Mouse (Mus musculus) forebrain, embryonic 12.5 days (tissue): Measurements from ENCODE around the gene Med4. TPM values are rescaled to one million over a fixed set of nuclear protein-coding genes. Genes with fewer than 3 reads are reported as not detected.

Source experiments
- ATAC-seq: fragments of 200-750 bp; cut with Nextera tagmentation; 2 replicates; pipeline ENCODE4 v1.8.0; 2017; ENCODE audit warnings: moderate TSS enrichment; ENCODE audit not compliant: low FRiP score
- H3K27ac ChIP-seq: fragments of 300-500 bp; sonication (generic); 2 replicates; pipeline ENCODE4 v1.5.1; 2016; ENCODE audit warnings: mild to moderate bottlenecking
- H3K27me3 ChIP-seq: fragments of 300-500 bp; sonication (generic); 2 replicates; pipeline ENCODE4 v1.6.1; 2016; ENCODE audit warnings: mild to moderate bottlenecking
- H3K36me3 ChIP-seq: fragments of 300-500 bp; sonication (generic); replicated peaks from 2 replicates; pipeline ENCODE4 v1.6.1; 2016; ENCODE audit warnings: mild to moderate bottlenecking
- H3K4me1 ChIP-seq: fragments of 300-500 bp; sonication (generic); 2 replicates; pipeline ENCODE4 v1.6.1; 2016
- H3K4me2 ChIP-seq: fragments of 300-500 bp; sonication (generic); 2 replicates; pipeline ENCODE4 v1.6.1; 2016; ENCODE audit warnings: mild to moderate bottlenecking, moderate library complexity
- H3K4me3 ChIP-seq: fragments of 300-500 bp; sonication (generic); replicated peaks from 2 replicates; pipeline ENCODE4 v1.5.1; 2016; ENCODE audit warnings: mild to moderate bottlenecking
- H3K9ac ChIP-seq: fragments of 300-500 bp; sonication (generic); 2 replicates; pipeline ENCODE4 v1.6.1; 2016; ENCODE audit warnings: mild to moderate bottlenecking
- H3K9me3 ChIP-seq: fragments of 300-500 bp; sonication (generic); 2 replicates; pipeline ENCODE4 v1.6.1; 2016
- WGBS: fragments of 180-500 bp; shearing (Covaris S2); methylation state at CpG from one replicate; pipeline ENCODE4 v1.1.7; 2016; 5-methylcytosine and 5-hydroxymethylcytosine counted together
- polyA plus RNA-seq: library from polyadenylated mRNA; unstranded; fragments of >200 nt; fragmentation: Nextera tagmentation; extraction: Ambion mirVana; gene quantifications from 2 replicates; pipeline ENCODE4 v1.2.1, GENCODE M21; 2016

The Med4 gene
- polyA plus RNA-seq, 1 experiment from 2014 or later, result 98.8 TPM

DNA sequence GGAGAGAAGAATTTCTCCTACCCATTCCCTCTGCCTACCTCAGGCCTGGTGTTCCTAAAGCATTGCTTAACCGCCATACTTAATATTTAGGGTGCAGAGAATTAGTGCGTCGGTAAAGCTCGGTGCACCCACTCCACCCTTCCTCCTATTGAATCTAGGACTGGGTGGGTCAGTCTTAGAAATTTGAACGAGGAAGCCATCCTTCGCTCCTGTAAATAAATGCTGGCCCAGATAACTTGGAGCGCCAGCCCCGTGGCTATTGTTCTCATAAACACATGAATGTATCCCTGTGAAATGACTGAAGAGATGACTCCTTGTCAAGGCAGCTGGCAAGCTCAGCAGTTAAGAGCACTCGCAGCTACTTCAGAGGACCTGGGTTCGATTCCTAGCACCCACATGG, 32.7 kb upstream of the Med4 start:
- WGBS, result 92% methylated on average over 10 of the region's 10 CpGs
- ATAC-seq, result no peak

DNA sequence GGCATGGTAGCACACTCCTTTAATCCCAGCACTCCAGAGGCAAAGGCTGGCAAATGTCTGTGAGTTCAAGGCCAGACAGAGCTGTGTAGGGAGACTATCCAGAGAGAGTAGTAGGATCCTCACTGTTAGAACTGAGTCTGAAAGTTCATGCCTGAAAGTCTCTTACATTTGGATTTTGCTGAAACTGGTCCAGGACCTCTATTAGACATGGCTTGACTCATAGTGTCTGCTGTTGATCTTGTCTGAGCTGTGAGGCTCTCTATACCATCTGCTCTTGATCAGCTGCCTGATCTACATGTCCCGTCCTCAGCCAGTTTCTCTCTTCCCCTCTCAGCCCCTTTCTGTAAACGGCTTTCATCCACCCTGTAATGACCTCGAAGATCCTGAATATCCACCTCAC, 31.5 kb upstream of the Med4 start:
- no peak for ATAC-seq
- Histone ChIP-seq H3K4me3 (no peak overlapping the region), H3K27me3 (no peaks in the 10 kb centered on the region), H3K9ac (no peak overlapping the region), H3K9me3 (no peaks in the 10 kb centered on the region), H3K4me1 (peaks cover 18% of the 10 kb centered on the region; the same call in 1 of the 2 replicates), H3K4me2 (no peak overlapping the region), H3K36me3 (no peaks in the 10 kb centered on the region), H3K27ac (no peak overlapping the region)
- WGBS, result 80% methylated on average over 3 of the region's 3 CpGs

More for the DNA sequence above, 32.7 kb upstream of the Med4 start:
- H3K9me3 ChIP-seq, result no peaks in the 10 kb centered on the region
- H3K27me3 ChIP-seq, result no peaks in the 10 kb centered on the region
- peak overlapping the region; percentile 44; the same call in 1 of the 2 replicates for H3K27ac ChIP-seq
- peaks cover 26% of the 10 kb centered on the region; the same call in 1 of the 2 replicates for H3K4me1 ChIP-seq
- H3K36me3 ChIP-seq, result no peaks in the 10 kb centered on the region
- no peak overlapping the region for H3K9ac ChIP-seq
- no peak overlapping the region for H3K4me3 ChIP-seq
- H3K4me2 ChIP-seq, result no peak overlapping the region

DNA sequence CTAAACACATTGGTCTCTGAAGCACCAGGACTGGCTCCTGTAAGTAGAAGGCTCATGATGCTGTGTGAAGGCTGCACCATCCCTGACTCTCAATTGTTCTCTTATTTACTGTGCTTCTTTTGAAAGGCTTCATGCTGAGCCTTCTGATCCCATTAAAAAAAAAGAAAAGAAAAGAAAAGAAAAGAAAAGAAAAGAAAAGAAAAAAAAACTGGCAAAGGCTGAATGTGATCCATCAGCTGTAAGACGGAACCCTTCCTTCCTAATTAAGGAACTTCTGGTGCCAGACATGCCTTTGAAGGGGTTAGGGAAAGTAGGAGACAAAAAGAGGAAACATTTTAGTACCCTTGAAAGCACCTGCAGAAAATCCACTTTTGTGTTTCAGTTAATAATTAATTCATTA, 30.1 kb upstream of the Med4 start:
- H3K4me3 ChIP-seq, result no peak overlapping the region
- H3K9ac ChIP-seq, result no peak overlapping the region
- H3K4me1 ChIP-seq, result peaks cover 9% of the 10 kb centered on the region; the same call in 1 of the 2 replicates
- no peak overlapping the region for H3K27ac ChIP-seq
- WGBS, result 12% methylated on average over 1 of the region's 1 CpGs
- H3K4me2 ChIP-seq, result no peak overlapping the region
- H3K36me3 ChIP-seq, result no peaks in the 10 kb centered on the region
- ATAC-seq, result no peak
- H3K27me3 ChIP-seq, result no peaks in the 10 kb centered on the region
- H3K9me3 ChIP-seq, result no peaks in the 10 kb centered on the region

DNA sequence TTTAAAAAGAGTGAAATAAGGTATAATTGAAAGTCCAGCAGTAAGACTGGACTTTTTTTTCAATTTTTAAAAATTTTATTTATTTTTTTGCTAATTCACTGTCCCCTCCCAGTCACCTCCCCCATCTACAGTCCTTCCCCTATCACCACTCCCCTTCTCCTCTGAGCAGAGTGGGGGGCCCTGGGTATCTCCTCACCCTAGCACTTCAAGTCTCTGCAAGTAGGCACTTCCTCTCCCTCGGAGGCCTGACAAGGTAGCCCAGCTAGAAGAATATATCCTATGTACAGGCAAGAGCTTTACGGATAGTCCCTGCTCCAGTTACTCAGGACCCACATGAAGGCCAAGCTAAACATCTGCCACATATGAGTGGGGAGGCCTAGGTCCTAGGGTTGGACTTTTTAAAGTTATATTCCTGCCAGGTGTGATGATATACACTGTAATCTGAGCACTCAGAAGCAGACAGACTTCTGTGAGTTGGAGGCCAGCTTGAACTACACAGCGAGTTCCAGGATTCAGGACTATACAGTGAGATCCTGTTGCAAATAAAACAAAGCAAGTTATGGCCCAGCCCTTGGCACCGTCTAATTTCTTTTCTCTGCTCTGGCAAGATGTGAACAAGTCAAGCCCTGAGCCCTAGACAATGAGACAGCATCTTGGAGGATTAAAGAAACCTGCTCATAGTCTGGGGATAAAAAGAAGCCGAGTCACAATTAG, 26.2 kb upstream of the Med4 start:
- Histone ChIP-seq H3K4me3 (no peak overlapping the region), H3K36me3 (no peaks in the 10 kb centered on the region), H3K27ac (no peak overlapping the region), H3K4me1 (no peaks in the 10 kb centered on the region), H3K9ac (no peak overlapping the region), H3K27me3 (no peaks in the 10 kb centered on the region), H3K4me2 (no peak overlapping the region), H3K9me3 (no peaks in the 10 kb centered on the region)
- ATAC-seq, result no peak
- WGBS, result 78% methylated on average over 5 of the region's 5 CpGs

DNA sequence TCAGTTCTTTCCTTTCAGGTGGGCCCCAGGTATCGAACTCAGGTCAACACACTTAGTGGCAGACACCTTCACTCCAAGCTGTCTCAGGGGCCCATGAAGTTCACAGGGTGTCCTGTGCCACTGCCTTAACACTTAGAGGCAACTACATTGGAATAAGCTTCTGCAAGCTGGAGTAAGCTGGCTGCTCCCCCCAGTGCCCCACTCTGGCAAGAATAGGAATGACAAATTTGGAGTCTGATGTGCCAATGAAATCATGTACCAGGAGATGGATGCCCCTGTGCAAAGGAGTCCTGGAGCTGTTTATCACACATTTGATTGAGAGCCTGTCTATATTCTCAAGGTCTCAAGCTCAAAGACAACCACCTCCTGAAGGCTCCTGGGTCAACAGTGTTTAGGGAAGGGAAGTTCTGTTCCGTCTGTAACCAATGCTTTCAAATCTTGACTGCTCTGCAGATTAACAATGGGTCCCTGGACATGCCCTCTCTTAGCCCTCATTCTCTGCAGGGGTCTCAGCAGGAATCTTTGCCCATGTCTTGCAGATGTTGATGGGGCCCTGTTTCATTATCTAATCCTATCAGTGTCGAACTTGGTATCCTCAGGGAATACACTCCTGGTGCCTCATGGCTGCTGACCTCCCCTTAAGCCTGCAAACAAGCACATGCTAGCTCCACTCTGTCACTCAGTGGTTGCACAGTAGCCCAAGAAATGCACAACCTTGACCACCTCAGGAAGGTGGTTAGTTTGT, 25.3 kb upstream of the Med4 start:
- Histone ChIP-seq H3K27ac (no peak overlapping the region), H3K4me3 (no peak overlapping the region), H3K36me3 (no peaks in the 10 kb centered on the region), H3K27me3 (no peaks in the 10 kb centered on the region), H3K4me2 (no peak overlapping the region), H3K9me3 (no peaks in the 10 kb centered on the region), H3K4me1 (no peaks in the 10 kb centered on the region), H3K9ac (no peak overlapping the region)
- ATAC-seq, result no peak
- 67% methylated on average over 3 of the region's 3 CpGs for WGBS

DNA sequence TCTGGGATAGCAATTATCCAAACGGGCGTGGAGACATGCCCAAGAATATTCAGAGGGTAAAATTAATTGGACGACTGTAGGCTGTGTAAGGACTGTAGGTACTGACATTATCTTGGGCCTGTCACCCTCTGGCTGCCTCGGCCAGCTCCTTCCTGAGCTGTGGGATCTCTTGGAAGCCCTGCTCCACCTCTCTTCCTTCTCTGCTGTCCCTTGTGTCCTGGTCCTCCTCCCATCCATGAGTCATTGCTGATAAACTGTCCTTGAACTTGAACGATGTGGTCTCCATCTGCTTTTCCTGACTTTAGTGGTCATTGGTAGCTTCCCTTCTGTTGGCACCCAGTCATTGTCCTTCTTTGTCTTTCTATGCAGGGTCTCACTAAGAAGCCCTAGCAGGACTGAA, 23.2 kb upstream of the Med4 start:
- Histone ChIP-seq H3K27ac (no peak overlapping the region), H3K9ac (no peak overlapping the region), H3K4me3 (no peak overlapping the region), H3K27me3 (no peaks in the 10 kb centered on the region), H3K4me2 (no peak overlapping the region), H3K4me1 (no peaks in the 10 kb centered on the region), H3K36me3 (no peaks in the 10 kb centered on the region), H3K9me3 (no peaks in the 10 kb centered on the region)
- ATAC-seq, result no peak
- WGBS, result 92% methylated on average over 5 of the region's 5 CpGs

DNA sequence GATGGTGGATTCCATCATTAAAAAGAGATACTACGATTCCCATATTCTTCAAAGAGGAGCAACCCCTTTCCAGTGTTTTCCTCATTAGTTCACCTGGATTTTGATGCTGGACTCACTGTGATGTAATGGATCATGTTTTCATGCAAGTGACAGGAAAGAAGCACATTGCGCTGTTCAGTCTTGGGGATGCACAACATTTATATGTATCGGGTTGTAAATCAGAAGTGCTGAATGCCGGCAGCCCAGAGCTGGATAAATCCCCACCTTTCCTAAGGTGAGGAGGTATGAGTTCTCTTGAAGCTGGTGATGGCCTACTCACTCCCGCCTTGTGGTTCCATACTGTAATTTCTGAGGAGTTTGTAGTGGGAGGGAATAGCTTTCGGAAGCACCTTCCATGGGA, 16.5 kb upstream of the Med4 start:
- WGBS, result 91% methylated on average over 6 of the region's 6 CpGs
- no peak overlapping the region for H3K9ac ChIP-seq

DNA sequence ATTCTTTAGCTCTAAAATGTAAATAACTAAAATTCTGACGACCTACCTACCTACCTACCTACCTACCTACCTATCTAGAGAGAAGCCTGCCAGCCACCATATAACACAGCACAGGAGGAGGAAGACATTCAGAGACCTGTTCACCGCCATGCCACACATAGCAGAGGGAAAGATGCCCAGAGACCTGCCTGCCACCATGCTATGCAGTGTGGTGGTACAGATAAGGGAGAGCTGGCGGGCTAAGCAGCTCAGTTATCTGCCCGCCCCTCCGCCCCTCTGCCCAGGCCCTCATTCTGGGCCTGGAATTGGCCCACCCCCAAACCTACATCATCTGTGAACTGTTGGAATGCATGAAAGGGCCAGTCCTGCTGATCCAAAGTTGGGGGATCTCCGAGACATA, 15.7 kb upstream of the Med4 start:
- WGBS, result 77% methylated on average over 6 of the region's 6 CpGs
- ATAC-seq, result no peak
- H3K4me3 ChIP-seq, result no peak overlapping the region
- H3K4me1 ChIP-seq, result peaks cover 2% of the 10 kb centered on the region; the same call in 1 of the 2 replicates
- H3K27me3 ChIP-seq, result no peaks in the 10 kb centered on the region
- H3K36me3 ChIP-seq, result no peaks in the 10 kb centered on the region
- no peak overlapping the region for H3K4me2 ChIP-seq
- H3K9me3 ChIP-seq, result no peaks in the 10 kb centered on the region
- H3K27ac ChIP-seq, result no peak overlapping the region
- H3K9ac ChIP-seq, result no peak overlapping the region

More for the DNA sequence above, 16.5 kb upstream of the Med4 start:
- Histone ChIP-seq H3K4me2 (no peak overlapping the region), H3K9me3 (no peaks in the 10 kb centered on the region), H3K36me3 (no peaks in the 10 kb centered on the region), H3K27me3 (no peaks in the 10 kb centered on the region), H3K4me3 (no peak overlapping the region), H3K4me1 (peaks cover 2% of the 10 kb centered on the region; the same call in 1 of the 2 replicates), H3K27ac (no peak overlapping the region)
- no peak for ATAC-seq

DNA sequence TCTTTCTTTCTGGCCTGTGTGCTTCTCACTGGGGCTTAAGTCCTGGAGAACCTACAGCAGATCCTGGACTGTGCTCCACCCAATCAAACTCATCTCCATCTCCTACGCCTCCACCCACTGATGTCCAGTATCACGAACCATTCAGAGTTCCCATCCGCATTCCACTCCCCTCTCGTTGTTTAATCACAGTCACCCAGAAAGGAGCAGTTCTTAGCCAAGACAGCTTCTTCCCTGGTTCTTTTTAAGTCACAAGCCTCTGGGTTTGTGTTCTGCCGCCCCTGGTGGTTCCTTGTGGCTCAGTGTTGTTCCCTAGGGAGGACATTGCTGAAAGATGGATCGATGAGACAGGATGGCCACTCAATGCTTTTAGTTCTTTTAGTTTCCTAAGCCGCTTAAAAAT, 14.1 kb upstream of the Med4 start:
- Histone ChIP-seq H3K9ac (no peak overlapping the region), H3K27ac (no peak overlapping the region), H3K4me3 (no peak overlapping the region), H3K9me3 (no peaks in the 10 kb centered on the region), H3K27me3 (no peaks in the 10 kb centered on the region), H3K4me1 (peaks cover 2% of the 10 kb centered on the region; the same call in 1 of the 2 replicates), H3K36me3 (no peaks in the 10 kb centered on the region), H3K4me2 (no peak overlapping the region)
- 80% methylated on average over 7 of the region's 7 CpGs for WGBS
- no peak for ATAC-seq

DNA sequence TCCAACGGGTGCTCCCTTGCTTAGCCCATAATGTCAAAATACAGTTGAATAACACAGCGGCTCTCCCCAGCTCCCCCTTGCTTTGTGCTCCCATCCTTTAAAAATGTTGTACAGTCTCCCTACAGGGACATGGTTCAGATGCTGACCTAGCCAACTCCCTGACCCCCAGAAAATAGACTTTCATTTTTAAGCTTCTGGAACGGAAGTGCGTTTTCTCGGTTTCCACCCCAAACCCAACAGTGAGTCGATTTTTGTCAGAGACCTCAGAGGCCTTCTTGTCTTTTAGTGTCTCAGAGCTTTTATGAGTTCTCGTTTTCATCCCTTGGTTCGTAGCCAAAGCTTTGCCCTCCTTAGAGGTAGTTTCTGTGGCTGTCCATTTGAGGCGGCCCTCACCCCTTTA, 8.5 kb upstream of the Med4 start:
- Histone ChIP-seq H3K9me3 (no peaks in the 10 kb centered on the region), H3K4me2 (no peak overlapping the region), H3K4me3 (no peak overlapping the region), H3K9ac (no peak overlapping the region), H3K27ac (no peak overlapping the region), H3K36me3 (no peaks in the 10 kb centered on the region), H3K27me3 (no peaks in the 10 kb centered on the region), H3K4me1 (peaks cover 8% of the 10 kb centered on the region)
- 89% methylated on average over 9 of the region's 9 CpGs for WGBS
- no peak for ATAC-seq

DNA sequence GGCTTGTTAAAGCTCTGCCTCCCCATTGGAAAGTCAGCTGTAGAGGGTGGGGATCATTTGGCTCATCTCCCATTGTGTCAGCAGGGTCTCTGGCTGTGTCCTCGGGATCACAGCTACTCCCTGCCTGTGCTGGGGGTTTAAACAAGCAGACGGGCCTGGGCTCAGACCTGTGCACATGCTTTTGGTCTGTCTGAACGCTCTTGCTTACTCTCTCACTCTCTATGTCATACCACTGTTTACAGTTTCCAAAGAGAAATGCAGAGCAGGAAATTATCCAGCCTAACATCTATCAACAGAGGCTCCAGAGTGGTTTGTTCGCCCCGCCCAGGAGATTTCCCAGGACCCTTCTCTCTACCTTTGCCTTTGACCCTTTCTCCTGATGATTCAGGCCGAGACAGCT, 8.1 kb upstream of the Med4 start:
- 81% methylated on average over 6 of the region's 6 CpGs for WGBS
- peak overlapping the region; percentile 66 for H3K27ac ChIP-seq

DNA sequence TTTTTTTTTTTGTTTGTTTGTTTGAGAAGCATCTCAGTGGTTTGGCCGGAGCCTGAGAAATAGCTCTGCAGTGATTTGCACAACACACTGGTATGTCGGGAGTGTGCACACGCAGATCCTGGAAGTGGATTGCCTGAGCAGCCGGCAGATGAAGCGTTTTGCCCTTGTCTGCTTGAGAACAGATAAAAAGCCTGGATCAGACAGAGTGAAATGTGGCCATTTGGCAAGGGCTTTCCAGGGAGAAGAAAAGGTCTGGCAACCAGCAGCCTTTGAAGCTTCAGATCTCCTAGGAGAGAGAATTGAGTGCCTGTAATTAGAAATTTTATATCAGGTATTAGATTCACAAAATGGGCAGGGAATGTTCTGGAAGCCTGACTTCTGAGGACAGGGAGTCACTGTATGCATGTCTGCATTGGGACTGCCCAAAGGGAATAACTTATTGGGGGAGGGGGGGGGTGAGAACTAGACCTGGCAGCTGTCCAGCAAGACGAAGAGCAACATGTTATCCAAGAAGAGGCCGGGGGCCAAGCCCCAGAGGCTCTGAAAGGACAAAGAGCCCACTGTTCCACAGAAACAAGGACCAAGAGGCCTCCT, 7.1 kb upstream of the Med4 start:
- no peaks in the 10 kb centered on the region for H3K27me3 ChIP-seq
- no peak overlapping the region for H3K4me3 ChIP-seq
- H3K9me3 ChIP-seq, result no peaks in the 10 kb centered on the region
- ATAC-seq, result peak; percentile 73
- no peak overlapping the region for H3K9ac ChIP-seq
- no peaks in the 10 kb centered on the region for H3K36me3 ChIP-seq
- H3K27ac ChIP-seq, result peak overlapping the region; percentile 75
- 39% methylated on average over 7 of the region's 7 CpGs for WGBS
- peaks cover 8% of the 10 kb centered on the region for H3K4me1 ChIP-seq
- no peak overlapping the region for H3K4me2 ChIP-seq

More for the DNA sequence above, 8.1 kb upstream of the Med4 start:
- Histone ChIP-seq H3K9ac (no peak overlapping the region), H3K27me3 (no peaks in the 10 kb centered on the region), H3K4me1 (peaks cover 8% of the 10 kb centered on the region), H3K9me3 (no peaks in the 10 kb centered on the region), H3K36me3 (no peaks in the 10 kb centered on the region), H3K4me3 (no peak overlapping the region), H3K4me2 (no peak overlapping the region)
- ATAC-seq, result no peak
